8 mouse cellular contexts compared by ENCODE assay signal in the genomic region with DNA sequence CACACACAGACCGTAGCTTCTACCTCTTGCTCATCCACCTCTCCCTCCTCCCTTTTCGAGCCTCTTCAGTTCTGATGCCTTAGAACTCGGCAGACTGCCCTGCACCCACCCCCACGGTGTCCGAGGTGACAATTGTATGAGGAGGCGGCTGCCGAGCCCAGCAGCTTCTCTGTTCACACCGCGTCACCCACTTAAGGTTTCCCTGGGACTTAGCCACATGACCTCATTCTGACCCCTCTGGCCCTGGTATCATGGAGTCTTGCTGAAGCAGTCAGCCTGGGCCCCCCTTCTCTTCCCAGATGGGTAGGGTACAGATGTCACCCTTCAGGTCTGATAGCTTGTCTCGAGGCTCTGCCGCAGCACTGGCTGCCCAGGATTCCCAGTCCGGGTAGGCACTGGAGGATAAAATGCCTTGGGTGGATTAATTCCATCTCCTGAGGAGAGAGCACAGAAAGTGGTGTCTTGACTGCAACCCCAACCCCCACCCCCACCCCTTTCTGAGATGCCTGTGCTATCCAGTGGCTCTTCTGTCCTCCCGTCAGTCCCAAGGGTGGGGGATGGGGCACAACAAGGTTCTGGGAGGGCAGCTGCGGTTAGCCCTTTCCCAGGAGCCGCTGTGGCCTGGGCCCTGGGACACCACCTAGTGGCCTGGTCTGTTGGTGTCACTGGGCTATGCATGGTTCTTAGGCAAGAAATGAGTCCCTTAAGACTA. TPM values are rescaled to one million over a fixed set of nuclear protein-coding genes. Genes with fewer than 3 reads are reported as not detected.
A peak's percentile ranks its signal among the peaks of the same experiment; 100 is the strongest.
DNase-seq lines count a peak whose midpoint lies in the region; ATAC-seq lines count a peak whose summit lies in the region.

No protein-coding gene starts in this region.

- peak; percentile 68 for ATAC-seq in megakaryocyte, adult 5-6 weeks (ENCODE audit: poor library complexity, severe bottlenecking)

- peak; percentile 90 for DNase-seq in R1 (ENCODE audit: low read depth, low spot score)
- DNase-seq in cerebellum, postnatal 25 days = peak; percentile 92 to 97
- DNase-seq in gastrocnemius, adult 8-10 months (ENCODE audit: low spot score in 2 of 2) = peak; percentile 92 to 94
- DNase-seq in induced T-regulatory cell, adult 2 months (ENCODE audit: low read depth) = peak; percentile 73
- DNase-seq in left cerebral cortex, adult 9 months (ENCODE audit: low spot score in 2 of 2) = peak; percentile 59 to 81
- peak; percentile 78 for DNase-seq in retina, postnatal 7 days (ENCODE audit: low read depth, low spot score)
- DNase-seq in thymus, postnatal 4 days = peak; percentile 78

RNA-seq across cellular contexts. Expression of a gene that starts 42.4 kb away (rescaled TPM):
- total RNA-seq in gastrocnemius, adult 8-10 months (2022) = 100 to 1,000 TPM; 119 to 149 (median 140) TPM
- 59.0 and 62.2 TPM in 2 replicates for total RNA-seq in megakaryocyte, adult 5-6 weeks (2015)
- 39.4 and 73.3 TPM in 2 replicates for total RNA-seq in megakaryocyte, adult 5-6 weeks (2017)

Comparison
In these comparisons a context has a peak if more than half of its experiments do, and no peak if none do; other contexts are left out.
1. Peak in every context shown above with its lines: DNase-seq and ATAC-seq.